Mouse (Mus musculus) erythroid progenitor cell, adult 5-6 weeks (primary cell): ENCODE data around the gene Fau. TPM values are rescaled to one million over a fixed set of nuclear protein-coding genes. Genes with fewer than 3 reads are reported as not detected.
"Not testable (repeated sequence)": the region's sequence is repeated elsewhere in the genome, so short reads cannot be mapped to it uniquely, and the experiment has no call there.

Source experiments
- ATAC-seq: replicated peaks from 2 replicates; pipeline ENCODE4 v1.8.0; 2016; ENCODE audit warnings: moderate number of reproducible peaks, mild to moderate bottlenecking, moderate TSS enrichment, inconsistent platforms; ENCODE audit not compliant: poor library complexity, low FRiP score, severe bottlenecking
- total RNA-seq, 2 experiments: library from RNA; stranded (forward) in 1 of 2; stranded (reverse) in 1 of 2; fragments of 150-400 nt in 1 of 2; fragments of 186-747, 209-891 nt in 1 of 2; gene quantifications; 2 replicates each; pipeline versions ENCODE4 v1.2.3 to v1.2.4; 2015 to 2017; ENCODE audit warnings: low replicate concordance in 2 of 2

The Fau gene
- total RNA-seq, 2 experiments from 2014 or later = 450 to 666 TPM

DNA sequence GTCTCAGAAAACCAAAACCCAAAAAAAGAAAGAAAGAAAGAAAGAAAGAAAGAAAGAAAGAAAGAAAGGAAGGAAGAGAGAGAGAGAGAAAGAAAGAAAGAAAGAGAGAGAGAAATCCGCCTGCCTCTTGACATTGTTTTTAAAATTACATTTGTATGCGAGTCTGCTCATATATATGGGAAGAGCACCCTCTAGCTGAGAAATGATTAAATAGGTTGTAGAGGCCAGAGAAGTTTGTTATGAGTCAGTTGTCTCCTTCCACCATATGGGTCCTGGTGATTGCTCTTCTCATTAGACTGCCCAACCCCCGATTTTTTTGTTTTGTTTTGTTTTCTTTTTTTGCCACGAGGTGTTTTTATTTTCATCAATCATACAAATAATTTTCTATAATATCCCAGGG lies 13.5 kb upstream of the Fau start:
- not testable (repeated sequence) for ATAC-seq

DNA sequence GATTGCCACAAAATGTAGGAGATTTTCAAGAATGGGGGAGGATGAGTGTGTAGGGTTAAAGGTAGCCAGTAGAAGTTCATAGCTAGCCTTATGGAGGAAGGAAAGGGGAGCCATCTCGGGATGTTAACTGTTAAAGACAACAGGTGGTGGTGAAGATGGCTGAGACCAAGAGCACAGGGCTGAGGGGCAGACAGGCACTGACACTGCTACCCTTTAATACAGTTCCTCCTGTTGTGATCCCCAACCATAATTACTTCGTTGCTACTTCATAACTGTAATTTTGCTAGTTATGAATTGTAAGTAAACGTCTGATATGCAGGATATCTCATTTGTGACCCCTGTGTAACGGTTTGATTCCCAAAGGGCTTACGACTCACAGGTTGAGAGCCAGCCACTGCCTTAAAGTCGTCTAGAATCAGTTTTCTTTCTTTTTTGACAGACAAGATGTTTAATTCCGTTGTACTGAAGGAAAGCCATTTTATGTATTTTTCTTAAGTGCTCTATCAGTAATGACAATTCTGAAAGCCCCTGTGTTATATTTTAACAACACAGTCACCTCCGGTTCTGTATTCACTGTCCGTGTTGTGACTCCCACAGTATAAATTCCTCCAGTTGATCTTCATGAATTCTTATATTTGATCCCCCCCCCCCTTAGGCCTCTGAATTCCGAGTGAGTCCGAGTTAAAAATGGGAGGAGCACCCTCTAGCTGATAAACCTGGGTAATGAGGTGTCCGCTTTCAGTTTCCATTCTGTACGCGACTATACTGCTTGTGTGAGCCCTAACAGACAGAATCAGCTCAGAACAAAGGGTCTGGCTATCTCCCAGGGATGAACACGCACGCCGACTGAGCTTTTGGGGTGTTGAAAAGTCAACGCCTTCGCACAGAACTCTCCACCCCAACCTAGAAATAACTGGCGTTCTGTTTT lies 12.0 kb upstream of the Fau start:
- peak; percentile 70 for ATAC-seq

DNA sequence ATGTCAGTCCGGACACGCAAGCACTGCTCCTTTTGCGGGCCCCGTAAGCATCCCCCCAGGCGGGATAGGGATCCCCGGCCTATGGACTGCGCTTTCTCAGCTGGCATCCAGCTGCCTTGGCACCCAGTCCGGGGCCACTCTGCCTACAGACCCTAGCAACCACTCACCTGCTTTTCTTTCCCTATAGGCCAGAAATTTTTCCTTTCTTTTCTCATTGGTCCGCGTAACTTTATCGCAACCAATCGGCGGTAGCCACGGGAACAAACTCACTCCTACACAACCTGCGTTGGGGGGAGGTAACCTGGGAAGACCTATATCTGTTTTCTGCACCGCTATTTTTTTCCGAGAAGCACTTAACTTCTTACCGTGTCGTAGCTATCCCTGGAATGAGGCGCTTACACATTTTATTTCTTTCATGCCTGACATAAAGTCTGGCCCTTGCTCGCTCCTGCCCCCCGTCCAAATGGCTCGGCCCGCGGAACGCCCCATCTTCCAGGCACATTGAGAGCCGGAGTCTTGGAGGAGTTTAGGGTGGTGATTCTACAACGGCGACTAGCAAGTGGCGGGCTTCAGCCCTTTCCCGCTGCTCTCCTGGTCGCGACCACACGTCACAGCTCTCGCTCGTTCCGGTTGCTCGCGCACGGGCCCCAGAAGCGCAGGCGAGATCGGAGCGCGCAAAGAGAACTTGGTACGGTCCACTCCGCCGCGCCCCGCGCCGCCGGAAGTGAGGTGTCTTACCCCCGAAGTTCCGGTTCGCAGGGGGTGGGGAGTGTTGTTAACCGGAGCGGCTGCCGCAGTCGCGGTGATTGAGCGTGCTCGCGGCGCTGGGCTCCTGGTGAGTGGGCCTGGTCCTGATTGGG lies 11.1 kb upstream of the Fau start, which contains the start of gene Syvn1:
Gene Syvn1 (plus strand): TSS at position 283 of the 860 bp plus-strand sequence.
- peak; percentile 87 for ATAC-seq

DNA sequence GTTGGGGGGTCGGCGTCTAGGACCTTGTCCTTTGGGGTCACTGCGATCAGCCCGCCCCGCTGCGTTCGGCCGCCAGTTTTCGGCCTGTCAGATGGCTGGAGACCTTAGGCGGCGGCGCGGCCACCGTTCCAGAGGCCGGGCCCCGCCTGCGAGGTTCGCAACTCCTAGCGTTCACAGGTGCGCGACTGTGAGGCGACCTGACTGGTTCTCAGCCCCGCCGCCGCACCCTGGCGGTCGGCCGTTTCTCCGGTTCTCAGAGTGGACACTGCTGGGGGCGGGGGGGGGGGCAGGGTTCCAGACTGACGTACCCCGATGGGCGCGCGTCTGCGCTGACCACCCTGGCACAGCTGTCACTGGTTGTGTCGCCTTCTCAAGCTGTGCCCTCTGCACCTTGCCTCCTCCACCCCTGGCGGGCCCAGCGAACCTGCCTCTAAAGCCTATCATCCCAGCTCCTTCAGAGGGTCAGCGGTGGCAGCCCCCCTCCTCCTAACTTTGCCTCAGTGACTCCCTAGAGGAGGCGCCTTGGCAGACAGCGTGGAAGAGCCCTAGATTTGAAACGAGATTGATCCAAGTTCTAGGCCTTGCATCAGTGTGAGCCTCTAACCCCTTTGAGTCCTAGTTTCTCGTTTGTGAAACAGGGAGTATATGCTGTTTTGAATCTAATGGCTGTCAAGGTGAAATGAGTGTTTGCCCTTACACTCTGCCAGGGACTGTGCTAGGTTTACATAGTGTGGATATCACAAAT lies 10.3 kb upstream of the Fau start:
- ATAC-seq = peak; percentile 15; the same call in 1 of the 2 replicates

DNA sequence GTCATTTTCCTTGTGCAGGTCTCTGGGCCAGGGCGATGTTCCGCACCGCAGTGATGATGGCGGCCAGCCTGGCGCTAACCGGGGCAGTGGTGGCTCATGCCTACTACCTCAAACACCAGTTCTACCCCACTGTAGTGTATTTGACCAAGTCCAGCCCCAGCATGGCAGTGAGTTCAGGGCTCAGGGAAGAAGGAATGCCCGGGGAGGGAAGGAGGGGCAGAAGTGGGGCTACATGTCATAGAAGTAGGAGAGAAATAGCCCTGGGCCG lies 9.8 kb upstream of the Fau start:
- ATAC-seq = no peak

DNA sequence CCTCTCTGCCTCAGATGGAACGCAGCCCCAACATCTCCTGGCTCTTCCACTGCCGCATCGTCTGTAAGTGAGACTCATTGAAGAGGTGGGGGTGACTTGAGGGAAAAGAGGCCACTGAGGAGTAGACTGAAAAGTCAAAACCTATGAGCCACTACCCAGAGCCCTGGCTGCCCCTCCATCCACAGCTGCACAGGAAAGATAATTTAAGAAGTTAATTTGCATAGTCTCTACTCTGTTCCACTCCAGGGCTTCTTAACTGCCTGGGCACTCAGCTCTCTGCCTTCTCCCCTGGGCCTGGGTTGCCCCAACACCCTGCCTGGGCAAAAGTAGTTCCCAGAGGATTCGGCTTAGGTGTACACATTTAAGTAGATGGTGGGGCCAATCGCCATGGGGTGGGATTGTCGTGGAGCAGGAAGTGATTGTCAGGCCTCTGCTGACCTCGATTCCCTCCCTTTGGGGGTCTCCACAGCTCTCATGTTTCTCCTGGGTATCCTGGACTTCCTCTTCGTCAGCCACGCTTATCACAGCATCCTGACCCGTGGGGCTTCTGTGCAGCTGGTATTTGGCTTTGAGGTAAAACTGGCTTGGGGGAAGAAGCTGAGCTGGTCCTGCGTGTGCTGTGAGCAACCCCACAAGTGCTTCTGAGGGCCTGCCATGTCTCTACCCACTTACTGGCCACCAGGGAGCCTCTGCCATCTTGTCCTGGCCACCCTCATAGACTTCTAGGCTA lies 8.8 kb upstream of the Fau start:
- ATAC-seq = no peak

DNA sequence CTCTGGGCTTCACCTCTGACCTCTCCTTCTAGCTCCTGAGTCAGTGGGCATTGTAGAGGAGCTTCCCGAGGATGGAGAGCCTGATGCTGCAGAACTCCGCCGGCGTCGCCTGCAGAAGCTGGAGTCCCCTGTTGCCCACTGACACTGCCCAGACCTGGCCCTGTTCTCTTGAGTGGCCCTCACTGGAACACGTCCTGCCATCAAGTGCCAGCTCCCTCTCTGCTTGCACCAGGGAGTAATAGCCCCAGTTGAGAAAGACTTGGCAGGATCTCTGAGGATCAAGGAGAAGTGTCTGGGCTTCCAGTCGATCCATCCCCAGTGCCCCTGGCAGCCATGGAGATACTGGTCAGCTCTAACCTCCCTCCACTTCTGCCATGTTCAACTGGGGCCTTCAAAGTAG lies 5.1 kb upstream of the Fau start:
- no peak for ATAC-seq

DNA sequence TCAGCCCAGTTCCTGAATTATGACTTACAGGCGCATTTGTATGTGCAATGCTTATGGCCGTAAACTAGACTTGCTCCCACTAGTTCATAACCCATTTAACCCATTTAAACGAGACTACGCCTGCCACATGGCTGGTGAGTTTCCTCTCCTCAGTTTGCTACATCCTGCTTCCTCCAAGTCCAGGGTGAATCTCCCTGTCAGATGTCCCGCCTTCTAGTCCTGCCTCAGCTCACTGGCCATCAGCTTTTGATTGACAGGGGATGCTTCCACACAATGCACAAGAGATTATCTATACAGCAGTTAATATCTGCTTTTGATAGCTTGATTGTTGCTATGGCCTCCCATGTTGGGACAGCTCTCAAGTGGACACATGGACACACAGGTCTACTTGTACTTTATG lies 3.3 kb upstream of the Fau start:
- no peak for ATAC-seq

DNA sequence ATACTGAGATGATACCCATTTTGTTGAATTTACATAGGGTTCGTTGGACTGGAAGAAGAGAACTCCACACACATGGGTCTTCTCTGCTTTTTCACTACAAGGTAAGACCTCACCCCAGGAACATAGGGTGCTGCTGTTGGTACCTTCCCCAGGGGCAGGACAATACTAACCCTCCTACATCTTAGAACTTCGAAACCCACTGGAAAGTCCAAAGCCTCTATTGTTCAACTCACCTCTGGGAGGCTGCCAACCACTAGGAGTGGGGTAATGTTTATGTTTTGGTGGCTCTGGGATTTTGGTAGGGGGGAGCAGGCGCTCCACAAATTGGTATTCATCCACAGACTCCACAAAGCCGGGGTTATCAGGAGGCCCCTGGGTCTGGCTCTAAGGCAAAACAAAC lies 948 bp upstream of the Fau start:
- ATAC-seq = no peak

DNA sequence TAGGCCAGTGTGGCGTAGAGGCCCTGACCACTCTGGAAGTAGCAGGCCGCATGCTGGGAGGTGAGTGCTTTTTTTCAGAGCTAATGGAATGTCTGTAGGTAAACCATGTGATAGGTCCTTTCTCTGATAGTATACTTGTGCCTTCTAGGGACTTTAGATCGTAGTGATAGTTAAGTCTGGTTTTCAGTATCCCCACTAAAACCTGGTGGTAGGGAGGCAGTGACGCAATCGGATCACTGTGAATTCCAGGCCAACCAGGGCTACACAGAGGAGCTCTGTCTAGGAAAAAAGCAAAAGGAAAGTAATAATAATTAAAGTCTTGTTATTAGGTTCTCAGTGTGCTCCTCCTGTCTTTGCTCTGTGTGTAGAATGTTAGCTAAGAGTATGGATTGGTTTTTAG lies 869 bp downstream of the Fau start:
- ATAC-seq = no peak

DNA sequence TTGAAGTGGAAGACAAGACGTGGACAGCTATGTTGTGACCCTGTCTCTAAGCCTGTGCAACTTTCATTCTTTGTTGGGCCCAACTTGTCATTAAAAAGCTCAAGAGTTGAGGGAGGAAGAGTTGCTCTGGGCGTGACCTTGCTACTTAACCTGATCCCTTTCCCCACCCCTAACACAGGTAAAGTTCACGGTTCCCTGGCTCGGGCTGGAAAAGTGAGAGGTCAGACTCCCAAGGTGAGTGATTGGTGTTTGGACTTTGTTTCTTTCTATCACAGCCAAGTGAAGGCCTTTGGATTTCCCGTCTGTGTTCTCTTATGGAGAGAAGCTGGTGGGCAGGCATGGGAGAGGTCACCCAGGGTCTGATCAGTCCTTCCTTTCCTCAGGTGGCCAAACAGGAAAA lies 1.3 kb downstream of the Fau start:
- no peak for ATAC-seq

DNA sequence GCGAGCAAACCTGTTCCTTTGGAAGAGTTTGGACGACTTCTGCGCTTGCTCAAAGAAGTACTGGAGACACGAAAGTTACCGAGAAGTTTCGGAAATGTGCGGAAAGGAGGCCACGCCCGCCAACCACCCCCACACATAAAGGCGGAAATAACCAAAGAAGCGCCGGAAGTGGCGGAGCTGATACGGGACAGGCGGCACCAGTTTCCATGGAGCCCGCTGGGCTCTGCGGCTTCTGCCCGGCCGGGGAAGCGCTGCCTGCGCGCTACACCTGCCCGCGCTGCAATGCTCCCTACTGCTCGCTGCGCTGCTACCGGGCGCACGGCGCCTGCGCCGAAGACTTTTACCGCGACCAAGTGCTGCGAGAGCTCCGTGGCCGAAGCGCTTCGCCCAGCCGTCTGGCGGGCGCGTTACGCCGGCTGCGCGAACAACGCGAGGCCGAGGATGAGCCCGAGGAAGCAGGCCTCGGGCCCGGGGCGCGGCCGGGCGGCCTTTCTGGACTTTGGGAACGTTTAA lies 3.4 kb downstream of the Fau start, which contains the start of gene Znhit2:
Gene Znhit2 (plus strand): TSS at position 172 of the 513 bp plus-strand sequence.
- peak; percentile 85 for ATAC-seq

DNA sequence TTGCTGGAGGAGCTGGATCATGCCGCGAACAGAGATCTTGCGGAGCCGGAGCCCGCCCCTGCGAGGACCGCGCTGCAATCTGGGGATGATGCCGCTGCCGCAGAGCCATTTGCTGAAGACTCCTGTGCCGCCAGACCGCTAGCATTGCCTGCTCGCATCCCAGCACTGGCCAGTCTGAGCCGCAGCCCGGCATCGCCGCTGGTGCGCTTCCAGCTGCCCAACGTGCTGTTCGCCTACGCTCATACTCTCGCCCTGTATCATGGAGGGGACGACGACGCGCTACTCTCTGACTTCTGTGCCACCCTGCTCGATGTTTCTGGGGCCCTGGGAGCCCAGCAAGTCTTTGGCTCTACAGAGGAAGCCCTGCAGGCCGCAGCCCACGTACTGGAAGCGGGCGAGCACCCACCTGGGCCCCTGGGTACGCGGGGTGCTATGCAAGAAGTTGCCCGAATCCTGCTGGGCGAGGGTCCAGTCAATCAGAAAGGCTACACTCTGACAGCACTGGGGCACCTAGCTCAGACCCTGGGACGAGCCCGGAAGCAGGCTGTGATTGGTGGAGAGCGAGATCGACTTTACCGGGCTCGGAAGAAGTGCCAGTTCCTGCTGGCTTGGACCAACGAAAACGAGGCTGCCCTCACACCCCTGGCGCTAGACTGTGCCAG lies 4.1 kb downstream of the Fau start:
- ATAC-seq = 0 out of 2 replicates have a peak, but pooled peaks have one; percentile 4

DNA sequence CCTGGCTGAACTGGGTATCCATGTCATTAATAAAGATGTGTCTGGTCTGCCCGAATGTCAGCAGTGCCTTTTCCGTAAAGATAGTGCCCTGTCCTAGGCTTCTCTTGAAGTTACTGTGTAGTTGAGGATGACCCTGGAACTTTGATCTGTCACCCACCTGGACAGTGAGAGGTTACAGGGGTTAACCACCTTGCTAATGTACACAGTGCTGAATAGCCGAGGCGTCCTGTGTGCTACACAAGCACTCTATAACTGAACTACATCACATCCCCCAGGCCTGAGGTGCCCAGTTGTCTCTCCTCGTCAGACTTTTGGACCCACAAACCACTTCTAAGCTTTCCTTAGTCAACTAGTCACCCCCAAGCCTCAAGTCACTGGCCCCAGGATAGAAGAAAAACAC lies 4.8 kb downstream of the Fau start:
- no peak for ATAC-seq

DNA sequence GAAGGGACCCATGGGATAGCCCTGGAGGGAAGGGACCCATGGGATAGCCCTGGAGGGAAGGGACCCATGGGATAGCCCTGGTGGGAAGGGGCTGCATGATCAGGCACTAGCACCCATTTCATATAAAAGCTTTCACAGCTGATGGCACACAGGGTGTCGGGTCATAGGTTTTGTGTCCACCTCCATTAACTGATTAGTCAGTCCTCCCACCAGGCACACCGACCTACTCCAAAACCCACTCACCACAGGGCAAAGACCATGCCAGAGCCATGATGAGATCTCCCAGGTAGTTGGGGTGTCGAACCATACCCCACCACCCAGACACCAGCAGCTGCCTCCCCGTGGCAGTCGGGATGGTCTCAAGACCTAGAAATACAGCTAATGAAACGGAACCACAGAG lies 5.4 kb downstream of the Fau start:
- no peak for ATAC-seq

DNA sequence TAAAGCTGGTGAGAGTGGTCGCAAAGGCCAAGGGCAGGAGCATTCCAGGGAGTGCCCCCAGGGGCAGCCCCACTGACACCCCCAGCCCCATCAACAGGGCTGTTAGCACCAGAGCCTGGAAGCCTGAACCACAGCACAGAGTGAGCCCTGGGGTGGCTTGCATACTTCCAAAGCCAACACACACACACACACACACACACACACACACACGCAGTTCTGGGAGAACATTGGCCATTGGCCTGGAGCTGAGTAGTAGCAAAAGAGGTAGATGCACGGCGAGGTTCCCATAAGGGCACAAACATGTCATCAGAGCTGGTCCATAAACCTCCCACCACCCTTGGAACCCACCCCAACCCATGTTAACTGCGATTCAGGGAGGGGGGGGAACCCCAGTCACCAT lies 8.9 kb downstream of the Fau start:
- ATAC-seq = no peak

DNA sequence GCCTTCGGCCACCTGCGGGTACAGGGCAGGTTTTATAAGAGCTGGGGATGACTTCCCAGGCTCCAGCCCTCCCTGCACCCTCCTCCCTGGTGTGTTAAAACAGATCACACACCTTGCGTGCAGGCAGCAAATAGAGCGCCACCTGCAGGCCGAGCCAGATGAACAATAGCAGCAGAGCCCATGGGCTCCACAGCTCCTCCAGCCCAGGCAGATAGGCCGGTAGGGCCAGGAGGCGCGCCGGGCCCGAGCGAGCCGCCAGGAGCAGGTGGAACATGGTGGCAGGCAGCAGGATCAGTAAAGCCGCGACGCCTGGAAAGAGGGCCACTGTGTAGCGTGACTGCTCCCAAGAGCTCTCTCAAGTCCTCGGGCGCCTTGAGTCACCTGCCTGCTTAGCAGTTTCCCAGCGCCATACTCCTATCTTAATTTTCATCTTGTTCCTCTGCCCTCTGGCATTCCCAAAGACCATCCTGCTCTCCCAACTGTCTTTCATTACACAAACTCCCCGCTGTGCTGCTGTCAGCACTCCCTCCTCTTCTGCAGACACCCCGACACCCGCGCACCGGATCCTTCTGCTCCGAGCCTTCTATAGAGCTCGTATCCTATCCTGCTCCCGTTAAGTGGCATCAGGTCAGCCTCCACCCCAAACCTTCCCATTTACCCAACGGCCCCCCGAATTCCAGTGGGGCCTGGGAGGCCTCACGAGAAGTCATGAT lies 9.5 kb downstream of the Fau start:
- peak; percentile 84 for ATAC-seq

DNA sequence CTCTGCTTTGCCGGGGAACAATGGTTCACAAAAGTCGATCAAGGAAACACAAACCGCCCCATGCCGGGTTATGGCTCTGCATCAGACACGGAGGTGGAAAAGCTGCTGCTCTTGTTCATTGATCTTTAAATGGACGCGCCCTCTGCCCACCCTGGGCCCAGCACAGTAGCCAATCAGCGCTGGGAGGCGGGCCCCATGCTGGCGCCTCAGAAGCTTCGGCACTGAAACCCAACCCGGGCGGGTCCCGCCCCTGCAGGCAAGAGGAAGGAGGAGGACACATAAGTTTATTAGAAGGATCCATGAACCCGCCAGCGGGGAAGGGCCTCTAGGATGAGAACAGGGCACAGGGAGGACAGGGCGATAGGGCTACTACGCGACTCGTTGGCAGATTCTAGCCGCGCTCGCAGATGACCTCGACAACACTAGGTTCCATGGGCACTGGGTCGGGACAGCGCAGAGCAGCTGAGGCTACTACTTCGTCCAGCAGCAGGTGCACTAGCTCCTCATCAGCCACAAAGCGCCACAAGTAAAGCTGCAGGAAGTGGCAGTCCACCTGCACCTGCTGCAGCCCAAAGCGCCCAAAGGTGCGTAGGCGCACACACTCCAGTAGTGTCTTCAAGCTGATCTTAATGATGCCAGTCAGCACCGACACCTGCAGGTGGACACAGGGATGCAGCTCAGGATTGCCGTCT lies 10.2 kb downstream of the Fau start, which contains the start of gene Tm7sf2:
Gene Tm7sf2 (minus strand): TSS at position 650 of the 692 bp plus-strand sequence.
- peak; percentile 93 for ATAC-seq
